Mouse (Mus musculus) stomach, embryonic 14.5 days (tissue): Measurements from ENCODE around the gene Usp45. TPM values are rescaled to one million over a fixed set of nuclear protein-coding genes. Genes with fewer than 3 reads are reported as not detected.

Experiments
- ATAC-seq: fragments of 200-750 bp; cut with Nextera tagmentation; 2 replicates; pipeline ENCODE4 v1.8.0; 2017; ENCODE audit warnings: low read depth, moderate TSS enrichment; ENCODE audit not compliant: insufficient number of reproducible peaks, insufficient read depth, low FRiP score
- H3K27ac ChIP-seq: fragments of 300-500 bp; sonication (generic); 2 replicates; pipeline ENCODE4 v1.5.1; 2014; ENCODE audit warnings: mild to moderate bottlenecking, low read length, moderate library complexity, mixed read lengths
- H3K27me3 ChIP-seq: fragments of 300-500 bp; sonication (generic); 2 replicates; pipeline ENCODE4 v1.6.1; 2014; ENCODE audit warnings: low read length, control low read depth, mixed read lengths; ENCODE audit not compliant: control insufficient read depth, insufficient read depth
- H3K36me3 ChIP-seq: fragments of 300-500 bp; sonication (generic); 2 replicates; pipeline ENCODE4 v1.6.1; 2014; ENCODE audit warnings: mild to moderate bottlenecking, control low read depth, low read length, moderate library complexity, mixed read lengths; ENCODE audit not compliant: control insufficient read depth, insufficient read depth
- H3K4me1 ChIP-seq: fragments of 300-500 bp; sonication (generic); 2 replicates; pipeline ENCODE4 v1.6.1; 2014; ENCODE audit warnings: low read length, control low read depth, mixed read lengths; ENCODE audit not compliant: control insufficient read depth, insufficient read depth
- H3K4me2 ChIP-seq: fragments of 300-500 bp; sonication (generic); replicated peaks from 2 replicates; pipeline ENCODE4 v1.6.1; 2014; ENCODE audit warnings: low read depth, low read length, control low read depth
- H3K4me3 ChIP-seq: fragments of 300-500 bp; sonication (generic); 2 replicates; pipeline ENCODE4 v1.5.1; 2014; ENCODE audit warnings: low read depth, low read length, control low read depth
- H3K9ac ChIP-seq: fragments of 300-500 bp; sonication (generic); replicated peaks from 2 replicates; pipeline ENCODE4 v1.6.1; 2014; ENCODE audit warnings: low read depth, mild to moderate bottlenecking, control low read depth, low read length, moderate library complexity, mixed read lengths
- H3K9me3 ChIP-seq: fragments of 300-500 bp; sonication (generic); 2 replicates; pipeline ENCODE4 v1.6.1; 2016; ENCODE audit warnings: low read depth, low read length, control low read depth; ENCODE audit not compliant: control insufficient read depth
- WGBS: fragments of 180-500 bp; shearing (Covaris S2); extraction: QIAGEN DNeasy Blood & Tissue Kit; methylation state at CpG from one replicate; pipeline ENCODE4 v1.1.7; 2014; 5-methylcytosine and 5-hydroxymethylcytosine counted together
- polyA plus RNA-seq: library from polyadenylated mRNA; unstranded; fragments of >200 nt; fragmentation: Nextera tagmentation; extraction: Ambion mirVana; gene quantifications from 2 replicates; pipeline ENCODE4 v1.2.1, GENCODE M21; 2014

Gene Usp45
- polyA plus RNA-seq, 1 experiment from 2014 or later, result 13.2 TPM

DNA sequence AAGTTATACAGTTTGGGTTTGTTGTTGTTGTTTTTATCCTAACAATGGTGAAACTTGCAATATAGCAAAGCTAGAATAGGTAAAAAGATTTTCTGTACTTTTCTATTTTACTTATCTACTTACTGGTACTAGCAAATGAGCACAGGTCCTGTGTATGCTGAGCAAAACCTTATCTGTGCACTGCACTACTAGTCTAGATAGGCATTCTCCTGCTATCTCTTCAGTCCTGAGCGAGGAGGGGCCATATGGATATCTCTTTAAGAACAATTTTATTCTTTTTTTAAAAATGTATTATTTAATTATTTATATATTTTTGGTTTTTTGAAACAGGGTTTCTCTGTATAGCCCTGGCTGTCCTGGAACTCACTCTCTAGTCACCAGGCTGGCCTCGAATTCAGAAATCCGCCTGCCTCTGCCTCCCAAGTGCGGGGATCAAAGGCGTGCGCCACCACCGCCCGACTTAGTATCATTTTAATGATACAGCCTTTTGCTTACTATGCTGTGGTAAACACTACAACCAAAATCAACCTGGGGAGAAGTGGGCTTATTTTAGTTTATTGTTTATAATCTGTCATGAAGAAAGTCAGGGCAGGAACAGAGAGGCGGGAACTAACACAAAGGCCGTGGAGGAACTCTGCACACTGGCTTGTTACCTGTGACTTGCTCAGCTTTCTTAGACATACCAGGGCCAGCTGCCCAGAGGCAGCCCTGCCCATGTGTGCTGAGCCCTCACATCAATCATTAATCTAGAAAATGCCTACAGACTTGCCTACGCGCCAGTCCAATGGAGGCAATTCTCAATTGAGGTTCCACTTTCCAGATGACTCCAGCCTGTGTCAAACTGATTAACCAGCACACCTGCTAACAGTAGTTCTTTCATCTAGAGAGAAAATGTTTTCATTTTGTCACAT, 14.1 kb downstream of the Usp45 start:
- no peak overlapping the region for H3K27ac ChIP-seq
- peaks cover 5% of the 10 kb centered on the region; the same call in 1 of the 2 replicates for H3K4me1 ChIP-seq
- no peak overlapping the region for H3K4me2 ChIP-seq
- no peaks in the 10 kb centered on the region for H3K27me3 ChIP-seq
- H3K36me3 ChIP-seq, result peaks cover 27% of the 10 kb centered on the region
- no peak overlapping the region for H3K4me3 ChIP-seq
- no peak overlapping the region for H3K9ac ChIP-seq
- no peaks in the 10 kb centered on the region for H3K9me3 ChIP-seq
- 94% methylated on average over 12 of the region's 12 CpGs for WGBS
- no peak for ATAC-seq

DNA sequence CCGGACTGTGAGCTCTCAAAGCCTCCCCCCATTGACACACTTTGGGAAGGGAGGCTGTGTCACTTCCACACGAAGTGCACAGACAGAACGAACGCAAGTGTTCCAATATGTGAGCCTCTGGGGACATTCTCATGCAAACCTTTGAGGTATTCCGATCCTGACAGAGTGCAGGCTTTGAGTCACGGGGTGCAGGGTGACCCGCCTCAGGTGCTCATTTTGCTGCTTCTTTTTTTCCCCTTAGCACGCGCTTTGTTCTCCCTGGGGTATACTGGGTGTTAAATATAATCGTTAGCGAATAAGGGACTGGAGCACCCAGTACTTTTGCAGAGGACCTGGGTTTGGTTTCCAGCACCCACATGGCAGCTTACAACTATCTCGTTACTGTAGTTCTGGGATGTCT, 19.3 kb downstream of the Usp45 start:
- H3K27ac ChIP-seq, result no peak overlapping the region
- H3K9ac ChIP-seq, result no peak overlapping the region
- no peak overlapping the region for H3K4me3 ChIP-seq
- H3K4me2 ChIP-seq, result no peak overlapping the region
- ATAC-seq, result no peak
- H3K36me3 ChIP-seq, result peaks cover 29% of the 10 kb centered on the region
- H3K4me1 ChIP-seq, result no peaks in the 10 kb centered on the region
- WGBS, result 94% methylated on average over 12 of the region's 12 CpGs
- H3K27me3 ChIP-seq, result no peaks in the 10 kb centered on the region
- no peaks in the 10 kb centered on the region for H3K9me3 ChIP-seq

DNA sequence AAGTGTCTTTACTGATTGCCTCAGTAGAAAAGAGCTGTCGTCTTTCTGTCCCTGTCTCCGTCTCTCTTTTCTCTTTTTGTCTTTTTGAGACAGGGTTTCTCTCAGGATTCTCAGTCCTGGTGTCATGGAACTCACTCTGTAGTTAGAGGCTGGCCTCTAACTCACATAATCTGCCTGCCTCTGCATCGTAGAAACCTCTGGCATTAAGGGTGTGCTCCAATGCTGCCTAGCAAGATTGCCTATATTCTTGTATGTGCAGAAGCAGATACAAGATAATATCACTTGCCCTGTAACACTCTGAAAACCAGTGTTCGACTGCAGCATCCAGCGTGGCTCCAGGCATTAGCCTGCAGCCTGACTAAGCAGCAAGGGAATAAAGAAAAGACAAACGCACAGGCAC, 21.9 kb downstream of the Usp45 start:
- no peak overlapping the region for H3K4me3 ChIP-seq
- no peaks in the 10 kb centered on the region for H3K9me3 ChIP-seq
- H3K27ac ChIP-seq, result no peak overlapping the region
- no peaks in the 10 kb centered on the region for H3K4me1 ChIP-seq
- no peaks in the 10 kb centered on the region for H3K27me3 ChIP-seq
- peaks cover 13% of the 10 kb centered on the region; the same call in 1 of the 2 replicates for H3K36me3 ChIP-seq
- H3K4me2 ChIP-seq, result no peak overlapping the region
- no peak for ATAC-seq
- no peak overlapping the region for H3K9ac ChIP-seq
- 90% methylated on average over 6 of the region's 6 CpGs for WGBS

DNA sequence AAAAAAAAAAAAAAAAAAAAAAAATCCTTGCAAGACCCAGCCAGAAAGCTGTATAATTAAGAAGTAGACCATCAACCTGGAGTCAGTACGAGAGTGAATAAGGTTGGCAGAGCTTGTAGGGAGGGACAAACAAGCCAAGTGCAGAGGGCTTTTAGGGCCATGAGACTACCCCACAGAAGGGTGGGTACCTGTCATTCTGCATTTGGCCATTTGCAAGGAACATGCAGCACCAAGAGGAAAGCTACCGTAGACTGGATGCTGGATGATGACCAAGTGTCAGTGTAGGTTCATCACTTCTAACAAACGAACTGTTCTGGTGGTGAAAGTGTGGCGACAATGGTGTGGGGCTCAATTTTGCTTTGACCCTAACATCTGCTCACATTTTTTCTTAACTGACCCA, 22.9 kb downstream of the Usp45 start:
- Histone ChIP-seq H3K9ac (no peak overlapping the region), H3K9me3 (no peaks in the 10 kb centered on the region), H3K4me3 (no peak overlapping the region), H3K27me3 (no peaks in the 10 kb centered on the region), H3K27ac (no peak overlapping the region), H3K4me2 (no peak overlapping the region), H3K36me3 (peaks cover 13% of the 10 kb centered on the region; the same call in 1 of the 2 replicates), H3K4me1 (no peaks in the 10 kb centered on the region)
- WGBS, result 82% methylated on average over 4 of the region's 4 CpGs
- no peak for ATAC-seq

DNA sequence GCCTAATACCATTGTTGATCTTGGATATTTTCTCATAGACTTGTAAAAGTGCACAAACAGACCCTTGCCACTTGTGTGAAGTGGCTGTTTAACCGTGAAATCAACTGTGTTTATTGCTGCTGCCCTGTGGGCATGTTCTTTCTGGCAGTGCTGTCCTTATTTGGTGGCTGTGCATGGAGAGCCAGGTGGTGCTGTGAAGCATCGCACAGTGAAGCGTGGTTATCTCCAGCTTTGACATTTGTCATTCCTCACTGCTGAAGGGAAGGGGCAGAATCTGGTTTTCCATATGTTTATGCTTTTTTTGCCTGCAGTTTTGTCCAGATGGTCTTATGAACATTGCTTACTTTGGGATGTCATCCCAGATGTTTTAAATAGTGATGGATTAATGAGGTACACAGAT, 26.7 kb downstream of the Usp45 start:
- Histone ChIP-seq H3K4me1 (no peaks in the 10 kb centered on the region), H3K27me3 (no peaks in the 10 kb centered on the region), H3K9ac (no peak overlapping the region), H3K36me3 (peaks cover 13% of the 10 kb centered on the region), H3K4me3 (no peak overlapping the region), H3K4me2 (no peak overlapping the region), H3K9me3 (no peaks in the 10 kb centered on the region), H3K27ac (no peak overlapping the region)
- 34% methylated on average over 3 of the region's 3 CpGs for WGBS
- no peak for ATAC-seq

DNA sequence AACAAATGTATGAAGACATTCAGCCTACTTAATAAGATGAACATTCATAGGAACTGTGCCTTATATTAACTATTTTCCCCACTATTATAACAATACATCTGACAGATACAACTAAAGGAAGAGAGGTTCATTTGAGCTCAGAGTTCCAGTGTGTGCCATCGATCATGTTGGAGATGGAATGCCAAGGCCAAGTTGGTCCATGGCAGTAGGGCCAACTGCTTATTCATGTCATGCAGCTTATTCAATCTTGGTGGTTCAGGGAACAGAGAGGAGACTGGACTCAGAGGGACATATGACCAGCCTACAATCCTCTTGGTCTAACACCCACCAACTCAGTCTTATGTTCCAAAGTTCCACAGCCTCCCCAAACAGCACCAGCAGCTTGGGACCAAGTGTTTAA, 34.1 kb downstream of the Usp45 start:
- H3K27ac ChIP-seq, result no peak overlapping the region
- no peak overlapping the region for H3K4me3 ChIP-seq
- H3K4me2 ChIP-seq, result no peak overlapping the region
- H3K27me3 ChIP-seq, result no peaks in the 10 kb centered on the region
- ATAC-seq, result no peak
- no peaks in the 10 kb centered on the region for H3K9me3 ChIP-seq
- WGBS, result 95% methylated on average over 1 of the region's 1 CpGs
- no peaks in the 10 kb centered on the region for H3K4me1 ChIP-seq
- peaks cover 28% of the 10 kb centered on the region for H3K36me3 ChIP-seq
- H3K9ac ChIP-seq, result no peak overlapping the region

DNA sequence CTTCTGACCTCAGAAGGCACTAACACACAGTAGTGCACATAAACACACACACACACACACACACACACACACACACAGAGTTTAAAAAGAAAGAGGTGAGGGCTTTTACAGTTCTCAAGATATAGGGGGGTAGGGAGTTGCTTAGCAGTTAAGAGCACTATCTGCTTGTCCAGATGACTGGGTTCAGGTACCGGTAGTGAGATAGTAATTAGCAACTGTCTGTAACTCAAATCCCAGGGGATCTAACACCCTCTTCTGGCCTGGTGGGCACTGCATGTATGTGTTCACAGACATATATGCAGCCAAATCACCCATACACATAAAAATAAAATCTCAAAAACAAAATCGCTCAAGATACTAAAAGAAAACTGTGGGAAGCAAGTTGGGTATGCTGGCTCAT, 34.7 kb downstream of the Usp45 start:
- peaks cover 33% of the 10 kb centered on the region for H3K36me3 ChIP-seq
- no peak overlapping the region for H3K4me2 ChIP-seq
- H3K9ac ChIP-seq, result no peak overlapping the region
- no peak overlapping the region for H3K27ac ChIP-seq
- H3K27me3 ChIP-seq, result no peaks in the 10 kb centered on the region
- no peaks in the 10 kb centered on the region for H3K9me3 ChIP-seq
- no peak overlapping the region for H3K4me3 ChIP-seq
- WGBS, result 89% methylated on average over 2 of the region's 2 CpGs
- no peaks in the 10 kb centered on the region for H3K4me1 ChIP-seq
- ATAC-seq, result no peak

DNA sequence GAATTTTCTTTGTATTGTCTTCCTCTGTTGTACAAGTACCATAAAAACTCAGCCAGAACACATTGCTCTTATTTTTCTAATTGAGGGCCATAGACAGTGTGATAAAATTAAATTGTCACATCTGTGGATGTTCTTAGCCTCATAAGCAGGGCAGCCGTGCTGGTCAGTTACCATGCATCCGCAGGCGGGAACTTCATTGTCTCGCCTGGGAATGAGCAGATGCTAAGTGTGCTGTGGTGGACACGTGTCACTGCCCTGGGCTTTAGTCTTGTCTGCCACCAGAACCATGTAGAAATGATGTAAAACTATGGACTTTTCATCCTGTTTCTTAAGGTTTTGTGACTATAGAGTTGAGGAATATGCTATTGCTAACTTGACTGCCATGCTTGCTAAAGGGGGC, 40.2 kb downstream of the Usp45 start:
- Histone ChIP-seq H3K9ac (no peak overlapping the region), H3K27me3 (no peaks in the 10 kb centered on the region), H3K4me2 (no peak overlapping the region), H3K27ac (no peak overlapping the region), H3K4me1 (no peaks in the 10 kb centered on the region), H3K4me3 (no peak overlapping the region), H3K9me3 (no peaks in the 10 kb centered on the region), H3K36me3 (peaks cover 20% of the 10 kb centered on the region)
- ATAC-seq, result no peak
- WGBS, result 87% methylated on average over 5 of the region's 5 CpGs

DNA sequence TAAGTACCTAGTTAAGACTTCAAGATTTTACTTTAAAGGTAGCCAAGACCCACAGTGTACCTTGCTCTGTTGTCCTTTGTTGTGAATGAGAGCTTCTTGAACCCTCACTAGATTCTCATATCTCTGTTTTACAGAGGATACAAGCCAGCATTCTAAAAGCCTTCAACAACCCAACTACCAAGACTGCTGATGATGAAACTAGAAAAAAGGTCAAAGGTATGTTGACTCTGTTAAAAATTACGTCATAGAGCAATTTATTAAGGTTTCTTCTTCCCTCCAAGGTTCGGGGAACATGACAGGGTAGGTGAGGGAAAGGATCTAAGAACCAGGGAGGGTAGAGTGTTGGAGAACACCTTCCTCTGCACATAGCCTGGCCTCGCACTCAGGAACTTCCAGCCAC, 43.7 kb downstream of the Usp45 start:
- no peak overlapping the region for H3K9ac ChIP-seq
- H3K9me3 ChIP-seq, result no peaks in the 10 kb centered on the region
- no peak overlapping the region for H3K4me3 ChIP-seq
- ATAC-seq, result no peak
- no peaks in the 10 kb centered on the region for H3K4me1 ChIP-seq
- H3K27me3 ChIP-seq, result no peaks in the 10 kb centered on the region
- H3K4me2 ChIP-seq, result no peak overlapping the region
- peaks cover 22% of the 10 kb centered on the region for H3K36me3 ChIP-seq
- WGBS, result 82% methylated on average over 3 of the region's 3 CpGs
- H3K27ac ChIP-seq, result no peak overlapping the region
